In the genomic region with DNA sequence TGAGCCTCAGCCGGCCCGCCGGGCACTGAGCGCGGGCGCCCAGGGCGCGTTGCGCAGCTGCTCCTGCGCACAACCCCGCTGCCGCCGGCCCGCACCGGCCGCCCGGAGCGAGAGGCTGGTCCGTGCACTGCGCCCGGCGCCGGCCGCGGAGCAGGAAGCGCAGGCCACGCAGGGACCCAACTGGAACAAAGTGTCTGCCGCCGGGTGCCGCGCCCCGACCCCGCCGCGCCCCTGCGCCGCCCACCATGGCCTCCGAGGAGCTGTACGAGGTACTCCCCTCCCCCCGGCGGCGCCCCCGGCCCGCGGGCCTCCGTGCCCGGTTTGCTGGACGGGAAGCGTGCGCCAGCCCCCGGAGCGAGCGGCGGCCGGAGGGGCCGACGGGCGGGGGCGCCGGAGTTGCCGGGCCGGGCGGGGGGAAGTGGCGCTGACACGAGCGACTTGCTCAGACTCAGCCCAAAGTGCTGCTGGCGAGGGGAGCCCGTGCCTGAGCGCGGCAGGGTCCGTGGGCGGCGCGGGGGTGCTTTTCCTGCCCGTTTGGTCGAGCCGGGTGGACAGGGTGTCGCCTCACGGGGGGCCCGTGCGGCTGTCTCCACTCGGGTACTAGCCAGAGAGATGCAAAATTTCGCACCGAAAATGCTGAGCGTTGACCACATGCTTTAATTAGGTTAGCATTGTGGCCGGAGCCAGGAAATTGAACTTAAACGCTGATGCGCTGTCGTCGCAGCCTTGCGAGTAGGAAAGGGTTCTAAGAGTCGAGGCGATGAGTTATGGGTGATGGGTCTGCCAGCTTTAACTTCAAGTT, we compare ENCODE assay signal across 8 mouse cellular contexts.
DNase-seq lines count a peak whose midpoint lies in the region; ATAC-seq and TF ChIP-seq lines count a peak whose summit lies in the region.

No protein-coding gene starts in this region.

- intact Hi-C loops in heart, postnatal 36 days (cut with DNase I): loop anchor here (5.0 kb wide), 1 partner anchor 165 kb away; a partner anchor contains a TSS

- DNase-seq in ES-CJ7 (ENCODE audit: low read depth, low spot score): peak; percentile 17
- peak; percentile 57 for DNase-seq in brain, embryonic 14.5 days (ENCODE audit: low read depth)
- DNase-seq in forebrain, postnatal 0 days: peak; percentile 14
- peak; percentile 55 to 62 for DNase-seq in heart, postnatal 36 days
- DNase-seq in layer of hippocampus, postnatal 10 days (ENCODE audit: low spot score in 2 of 2): peak; percentile 52 to 62
- peak; percentile 69 for DNase-seq in lung, postnatal 10 days
- DNase-seq in retina, postnatal 7 days (ENCODE audit: low read depth, low spot score): peak; percentile 17
- peak; percentile 81 for DNase-seq in thymus, postnatal 4 days

- H3K4me1 ChIP-seq in forebrain, postnatal 0 days (ENCODE audit: insufficient read depth): no peaks in the 10 kb centered on the region; the same call in 1 of the 2 replicates

- H3K9me3 ChIP-seq in forebrain, postnatal 0 days (ENCODE audit: low read length): peaks cover 4% of the 10 kb centered on the region; the same call in 1 of the 2 replicates

- under 1% methylated on average over 69 of the region's 93 CpGs for WGBS in forebrain, postnatal 0 days

- H3K9ac ChIP-seq in forebrain, postnatal 0 days: peak overlapping the region; percentile 74

- no peak for TF ChIP-seq CTCF in brain, embryonic 14.5 days (IDR thresholded peaks at IDR 0.05; ENCODE audit: borderline replicate concordance, extremely low read depth, insufficient read depth, insufficient read length)
- no peak for TF ChIP-seq CTCF in forebrain, postnatal 0 days (IDR thresholded peaks at IDR 0.05; ENCODE audit: low read depth)

- 0 out of 2 replicates have a peak, but pooled peaks have one; percentile 24 for TF ChIP-seq POLR2A in brain, embryonic 14.5 days (IDR thresholded peaks at IDR 0.05; ENCODE audit: borderline replicate concordance, extremely low read depth, insufficient read depth, insufficient read length, poor library complexity, severe bottlenecking)

- H3K4me2 ChIP-seq in forebrain, postnatal 0 days (ENCODE audit: low read depth): peak overlapping the region; percentile 96

- no peaks in the 10 kb centered on the region for H3K36me3 ChIP-seq in forebrain, postnatal 0 days (ENCODE audit: insufficient read depth)

- peaks cover 17% of the 10 kb centered on the region; the same call in 1 of the 2 replicates for H3K27me3 ChIP-seq in forebrain, postnatal 0 days (ENCODE audit: insufficient read depth, low read length)

- ATAC-seq in forebrain, postnatal 0 days: peak; percentile 72

- peak overlapping the region; percentile 94 for H3K4me3 ChIP-seq in forebrain, postnatal 0 days (ENCODE audit: low read depth, low read length)

- H3K27ac ChIP-seq in forebrain, postnatal 0 days (ENCODE audit: low read depth, low read length): peak overlapping the region; percentile 69

Comparison
In these comparisons a context has a peak if more than half of its experiments do, and no peak if none do; other contexts are left out.
1. Peak in every context shown above with its lines: DNase-seq, ATAC-seq, H3K4me3 ChIP-seq and H3K27ac ChIP-seq.
2. DNase-seq: peak in every context shown above with its lines; median percentile 81 in thymus, postnatal 4 days; 69 in lung, postnatal 10 days; 58 in heart, postnatal 36 days; 57 in brain, embryonic 14.5 days; 57 in layer of hippocampus, postnatal 10 days; 17 in ES-CJ7; 17 in retina, postnatal 7 days; 14 in forebrain, postnatal 0 days.